ENCODE assay signal across 8 mouse cellular contexts in the genomic region with DNA sequence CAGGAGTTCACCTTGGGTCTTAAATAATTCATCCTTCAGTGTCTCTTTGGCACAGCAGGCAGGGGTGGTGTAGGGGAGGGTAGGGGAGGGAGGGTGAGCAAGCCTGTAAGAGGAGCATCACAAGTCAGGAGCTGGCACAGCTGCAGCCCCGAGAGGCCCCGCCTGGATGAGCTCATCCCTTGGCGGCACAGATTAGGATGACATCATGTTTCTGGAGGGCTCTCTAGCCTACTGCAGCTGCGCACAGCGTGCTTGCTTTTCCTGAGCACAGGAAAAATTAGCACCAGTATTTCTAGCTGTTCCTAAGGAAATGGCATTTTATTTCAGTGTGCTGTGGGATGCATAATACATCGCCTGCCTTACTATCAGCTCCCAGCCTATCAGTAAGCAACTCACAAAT.
A peak's percentile ranks its signal among the peaks of the same experiment; 100 is the strongest.
DNase-seq lines count a peak whose midpoint lies in the region; ATAC-seq and TF ChIP-seq lines count a peak whose summit lies in the region.

No protein-coding gene starts in this region.

- H3K27me3 ChIP-seq in hindbrain, embryonic 16.5 days (replicated peaks; ENCODE audit: control insufficient read depth, insufficient read depth, low read length): no peaks in the 10 kb centered on the region

- WGBS in hindbrain, embryonic 16.5 days: 5% methylated on average over 6 of the region's 6 CpGs

- peak; percentile 98 for ATAC-seq in hindbrain, embryonic 16.5 days

- H3K36me3 ChIP-seq in hindbrain, embryonic 16.5 days (ENCODE audit: control insufficient read depth, insufficient read depth, low read length): no peaks in the 10 kb centered on the region

- peak overlapping the region; percentile 38 for H3K4me2 ChIP-seq in hindbrain, embryonic 16.5 days (ENCODE audit: low read length)

- H3K9me3 ChIP-seq in hindbrain, embryonic 16.5 days (ENCODE audit: control insufficient read depth, low read length): no peaks in the 10 kb centered on the region

- peak; percentile 92 for DNase-seq in adrenal gland, postnatal 10 days
- peak; percentile 86 for DNase-seq in gastrocnemius, postnatal 10 days
- peak; percentile 93 for DNase-seq in left cerebral cortex, adult 11 months (ENCODE audit: low spot score)
- DNase-seq in lung, postnatal 25 days (ENCODE audit: low spot score): peak; percentile 91
- DNase-seq in right cerebral cortex, postnatal 10 days (ENCODE audit: low spot score in 2 of 2): peak; percentile 95 to 97
- DNase-seq in spleen, postnatal 14 days (ENCODE audit: low spot score in 2 of 2): no peak

- H3K27ac ChIP-seq in cortical plate, adult 2 months (ENCODE audit: insufficient read depth, low read length): 0 out of 2 replicates have a peak overlapping the region, but pooled peaks have one; percentile 38
- H3K27ac ChIP-seq in hindbrain, embryonic 16.5 days (ENCODE audit: low read depth, low read length): peak overlapping the region; percentile 81

- no peak overlapping the region for H3K4me3 ChIP-seq in cortical plate, adult 2 months (ENCODE audit: insufficient read depth, low read length)
- H3K4me3 ChIP-seq in hindbrain, embryonic 16.5 days (ENCODE audit: low read length): no peak overlapping the region

- peak; percentile 36; the same call in 1 of the 2 replicates for TF ChIP-seq POLR2A in cortical plate, adult 2 months (IDR thresholded peaks at IDR 0.05; ENCODE audit: extremely low read depth, insufficient read depth, low read length)

- no peak overlapping the region; the same call in 1 of the 2 replicates for H3K9ac ChIP-seq in hindbrain, embryonic 16.5 days (ENCODE audit: low read depth, low read length)

- H3K4me1 ChIP-seq in cortical plate, adult 2 months (ENCODE audit: control insufficient read depth, insufficient read depth, low read length): peaks cover 11% of the 10 kb centered on the region
- H3K4me1 ChIP-seq in hindbrain, embryonic 16.5 days (ENCODE audit: control insufficient read depth, insufficient read depth, low read depth, low read length): peaks cover 25% of the 10 kb centered on the region

- TF ChIP-seq CTCF in cortical plate, adult 2 months (IDR thresholded peaks at IDR 0.05; ENCODE audit: extremely low read depth, insufficient read depth, low read length): no peak

Comparison
In these comparisons a context has a peak if more than half of its experiments do, and no peak if none do; other contexts are left out.
1. DNase-seq: peak in adrenal gland, postnatal 10 days (single experiment), gastrocnemius, postnatal 10 days (single experiment), left cerebral cortex, adult 11 months (single experiment), lung, postnatal 25 days (single experiment) and right cerebral cortex, postnatal 10 days (2 of 2); none in spleen, postnatal 14 days (0 of 2).